Mouse (Mus musculus) kidney, adult 2 months (tissue): ENCODE measurements around the gene Hunk. TPM values are rescaled to one million over a fixed set of nuclear protein-coding genes. Genes with fewer than 3 reads are reported as not detected.

Source experiments
- DNase-seq: peaks from one replicate; pipeline ENCODE4 v3.0.0; 2021
- H3K27ac ChIP-seq: fragments of 200-500 bp; 2 replicates; pipeline ENCODE4 v1.5.1; 2012; ENCODE audit warnings: low read depth, low read length, control low read depth, inconsistent platforms; ENCODE audit not compliant: insufficient read depth
- H3K27me3 ChIP-seq: fragments of 200-500 bp; replicated peaks from 2 replicates; pipeline ENCODE4 v1.6.1; 2012; ENCODE audit warnings: mild to moderate bottlenecking, moderate library complexity, low read length, inconsistent platforms; ENCODE audit not compliant: control insufficient read depth, insufficient read depth
- H3K36me3 ChIP-seq: fragments of 200-500 bp; 2 replicates; pipeline ENCODE4 v1.6.1; 2012; ENCODE audit warnings: mild to moderate bottlenecking, moderate library complexity, low read length, inconsistent platforms; ENCODE audit not compliant: control insufficient read depth, insufficient read depth
- H3K4me1 ChIP-seq: fragments of 200-500 bp; 2 replicates; pipeline ENCODE4 v1.6.1; 2011; ENCODE audit warnings: low read length; ENCODE audit not compliant: control insufficient read depth, insufficient read depth
- H3K4me3 ChIP-seq: fragments of 200-500 bp; 2 replicates; pipeline ENCODE4 v1.5.1; 2011; ENCODE audit warnings: mild to moderate bottlenecking, low read depth, low read length, control low read depth; ENCODE audit not compliant: insufficient read depth
- CTCF ChIP-seq: fragments of 200-500 bp; conservative IDR thresholded peaks from 2 replicates; pipeline ENCODE4 v1.5.1; 2011; ENCODE audit warnings: low read depth, mild to moderate bottlenecking, control low read depth, low read length, moderate library complexity, mixed read lengths; ENCODE audit not compliant: insufficient read depth, insufficient read length
- POLR2A ChIP-seq: fragments of 200-500 bp; IDR thresholded peaks from one replicate; pipeline ENCODE4 v1.6.1; 2011; ENCODE audit warnings: low read depth, low read length, control low read depth
- WGBS: fragments of 180-500 bp; shearing (Covaris S2); methylation state at CpG from one replicate; pipeline ENCODE4 v1.1.7; 2018; 5-methylcytosine and 5-hydroxymethylcytosine counted together
- polyA plus RNA-seq: library from polyadenylated mRNA; depleted of rRNA; stranded (reverse); fragments of >200 nt; gene quantifications from 2 replicates; pipeline ENCODE4 v1.2.3, GENCODE M21; 2012

Gene Hunk
- polyA plus RNA-seq, 1 experiment, result 2.1 TPM

- WGBS, result 74% methylated on average over 11 of the region's 11 CpGs
- Histone ChIP-seq H3K36me3 (no peaks in the 10 kb centered on the region), H3K27me3 (no peaks in the 10 kb centered on the region), H3K4me1 (no peaks in the 10 kb centered on the region), H3K4me3 (no peak overlapping the region), H3K27ac (no peak overlapping the region)
- TF ChIP-seq POLR2A, result no peak
- TF ChIP-seq CTCF, result no peak
- DNase-seq, result no peak
These were observed 75.6 kb downstream of the Hunk start for GRCm38 (mm10) chr16:90461304-90461905.

DNA sequence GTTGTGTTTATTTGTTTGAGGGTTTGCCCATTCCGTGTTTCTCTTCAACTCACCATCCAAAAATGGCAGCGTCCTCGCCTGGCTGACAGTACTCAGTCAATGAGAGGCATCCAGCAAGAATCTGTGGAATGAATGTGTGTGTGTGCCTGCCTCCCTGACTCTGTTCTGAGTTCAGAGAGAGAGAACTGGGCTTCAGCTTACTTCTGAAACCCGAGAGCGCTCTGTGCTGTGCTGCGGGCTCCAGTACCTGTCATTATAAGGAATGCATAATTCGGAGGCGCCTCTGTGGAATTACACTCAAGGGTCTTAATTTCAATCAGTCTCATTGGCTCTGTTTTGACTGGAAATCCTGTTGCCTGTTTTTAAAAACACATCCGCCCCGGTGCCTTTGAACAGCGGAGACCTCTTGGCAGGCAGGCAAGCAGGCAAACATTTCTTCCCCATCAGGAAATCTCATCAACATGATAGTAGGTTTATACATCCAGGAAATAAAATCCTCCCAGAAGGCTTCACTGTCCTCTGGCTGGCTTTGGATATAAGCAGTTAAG is 77.0 kb downstream of the Hunk start:
- 58% methylated on average over 11 of the region's 11 CpGs for WGBS
- Histone ChIP-seq H3K36me3 (no peaks in the 10 kb centered on the region), H3K4me1 (no peaks in the 10 kb centered on the region), H3K27ac (no peak overlapping the region), H3K27me3 (no peaks in the 10 kb centered on the region), H3K4me3 (no peak overlapping the region)
- no peak for DNase-seq
- TF ChIP-seq CTCF (no peak), POLR2A (no peak)

DNA sequence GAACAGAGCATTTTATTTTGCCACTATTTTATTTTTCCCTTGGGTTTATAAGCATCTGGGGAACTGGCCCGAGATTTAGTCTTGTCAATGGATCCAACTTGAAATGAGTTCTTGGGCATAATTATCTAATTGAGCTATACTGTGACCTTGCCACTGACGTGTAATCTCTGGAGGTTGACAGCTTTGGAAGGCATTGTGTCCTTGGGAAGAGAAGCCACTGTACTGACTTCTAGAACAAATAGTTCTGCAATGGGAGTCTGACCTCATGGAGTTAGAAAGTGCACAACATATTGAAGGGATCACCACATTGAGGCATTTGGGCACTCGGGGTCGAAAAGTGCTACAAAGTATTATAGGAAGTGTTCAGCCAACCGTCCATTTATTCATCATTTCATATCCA is 79.3 kb downstream of the Hunk start:
- H3K27me3 ChIP-seq, result no peaks in the 10 kb centered on the region
- DNase-seq, result no peak
- no peak overlapping the region for H3K4me3 ChIP-seq
- no peak for TF ChIP-seq POLR2A
- no peak for TF ChIP-seq CTCF
- no peak overlapping the region for H3K27ac ChIP-seq
- H3K4me1 ChIP-seq, result no peaks in the 10 kb centered on the region
- no peaks in the 10 kb centered on the region for H3K36me3 ChIP-seq
- WGBS, result 93% methylated on average over 5 of the region's 5 CpGs

DNA sequence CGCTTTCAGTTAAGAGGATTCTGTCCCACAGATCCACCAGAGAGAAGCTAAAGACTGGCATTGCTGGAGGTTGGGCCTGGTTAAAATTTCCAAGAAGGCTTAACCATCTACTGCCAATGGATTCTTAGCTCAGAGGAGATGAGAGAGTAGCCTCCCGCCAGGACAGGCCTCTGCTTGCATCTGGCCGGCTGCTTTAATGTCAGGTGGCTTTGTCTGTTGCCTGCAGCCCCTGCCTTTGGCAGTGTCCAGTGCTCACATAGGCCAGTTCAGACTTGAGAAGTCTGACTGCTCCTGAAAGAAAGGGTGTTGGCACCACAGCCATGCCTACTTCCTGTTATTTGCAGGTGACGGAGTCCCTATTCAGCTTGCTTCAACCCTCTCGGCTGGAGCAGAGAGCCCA is 82.5 kb downstream of the Hunk start:
- Histone ChIP-seq H3K27ac (no peak overlapping the region), H3K4me3 (no peak overlapping the region), H3K36me3 (no peaks in the 10 kb centered on the region), H3K27me3 (no peaks in the 10 kb centered on the region), H3K4me1 (no peaks in the 10 kb centered on the region)
- no peak for TF ChIP-seq CTCF
- no peak for TF ChIP-seq POLR2A
- 89% methylated on average over 5 of the region's 5 CpGs for WGBS
- DNase-seq, result no peak

DNA sequence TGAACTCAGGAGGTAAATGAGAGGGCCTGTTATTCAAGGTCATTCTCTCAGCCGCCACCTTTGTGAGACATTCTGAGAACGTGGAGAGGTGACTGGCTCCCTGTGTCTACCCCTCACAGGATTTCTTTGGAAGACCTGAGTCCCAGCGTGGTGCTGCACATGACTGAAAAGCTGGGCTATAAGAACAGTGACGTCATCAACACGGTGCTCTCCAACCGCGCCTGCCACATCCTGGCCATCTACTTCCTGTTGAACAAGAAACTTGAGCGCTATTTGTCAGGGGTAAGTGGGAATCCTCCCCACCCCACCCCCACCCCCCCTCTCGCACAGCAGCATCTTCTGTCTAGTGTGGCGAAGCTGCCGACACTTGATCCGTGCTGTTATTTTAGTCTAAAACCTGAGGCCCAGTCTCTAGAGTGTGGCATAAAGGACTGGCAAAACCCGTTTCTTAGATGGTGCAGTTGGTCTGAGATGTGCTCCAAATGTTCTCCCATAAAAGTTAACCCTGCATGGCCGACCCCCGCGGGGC is 90.0 kb downstream of the Hunk start:
- no peak for DNase-seq
- TF ChIP-seq POLR2A (no peak), CTCF (no peak)
- H3K27ac ChIP-seq, result no peak overlapping the region
- no peaks in the 10 kb centered on the region for H3K4me1 ChIP-seq
- no peak overlapping the region for H3K4me3 ChIP-seq
- no peaks in the 10 kb centered on the region for H3K27me3 ChIP-seq
- 56% methylated on average over 16 of the region's 16 CpGs for WGBS
- H3K36me3 ChIP-seq, result no peaks in the 10 kb centered on the region; the same call in 1 of the 2 replicates

- no peak for TF ChIP-seq POLR2A
- TF ChIP-seq CTCF, result no peak
- no peaks in the 10 kb centered on the region; the same call in 1 of the 2 replicates for H3K36me3 ChIP-seq
- WGBS, result 95% methylated on average over 5 of the region's 5 CpGs
These were observed 95.8 kb downstream of the Hunk start for GRCm38 (mm10) chr16:90481612-90482011.

DNA sequence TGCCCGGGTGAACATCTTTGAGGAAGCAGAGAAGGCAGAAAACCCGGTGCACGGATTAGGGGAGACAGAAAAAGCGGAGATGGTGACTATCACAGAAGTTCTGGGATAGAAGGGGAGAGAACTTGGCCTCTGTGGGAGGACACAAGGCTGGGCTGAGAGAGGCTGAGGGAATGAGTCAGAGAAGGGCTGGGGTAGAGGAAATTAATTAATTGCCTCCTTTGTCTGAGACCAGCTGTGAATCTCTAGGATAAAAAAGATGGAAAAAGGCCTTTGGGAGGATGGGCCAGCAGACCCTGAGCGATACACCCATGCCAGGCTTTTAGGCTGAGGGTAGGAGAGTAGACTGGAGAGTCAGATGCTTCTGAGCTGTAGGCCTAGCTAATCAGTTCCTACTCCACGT is 97.5 kb downstream of the Hunk start:
- no peaks in the 10 kb centered on the region; the same call in 1 of the 2 replicates for H3K36me3 ChIP-seq
- no peaks in the 10 kb centered on the region for H3K27me3 ChIP-seq
- no peak overlapping the region for H3K4me3 ChIP-seq
- 86% methylated on average over 6 of the region's 6 CpGs for WGBS
- no peak overlapping the region for H3K27ac ChIP-seq
- no peak for TF ChIP-seq POLR2A
- no peak for TF ChIP-seq CTCF
- no peak for DNase-seq
- H3K4me1 ChIP-seq, result no peaks in the 10 kb centered on the region

More at GRCm38 (mm10) chr16:90481612-90482011, 95.8 kb downstream of the Hunk start:
- no peak for DNase-seq
- no peaks in the 10 kb centered on the region for H3K27me3 ChIP-seq
- H3K4me1 ChIP-seq, result no peaks in the 10 kb centered on the region
- H3K4me3 ChIP-seq, result no peak overlapping the region
- no peak overlapping the region for H3K27ac ChIP-seq

DNA sequence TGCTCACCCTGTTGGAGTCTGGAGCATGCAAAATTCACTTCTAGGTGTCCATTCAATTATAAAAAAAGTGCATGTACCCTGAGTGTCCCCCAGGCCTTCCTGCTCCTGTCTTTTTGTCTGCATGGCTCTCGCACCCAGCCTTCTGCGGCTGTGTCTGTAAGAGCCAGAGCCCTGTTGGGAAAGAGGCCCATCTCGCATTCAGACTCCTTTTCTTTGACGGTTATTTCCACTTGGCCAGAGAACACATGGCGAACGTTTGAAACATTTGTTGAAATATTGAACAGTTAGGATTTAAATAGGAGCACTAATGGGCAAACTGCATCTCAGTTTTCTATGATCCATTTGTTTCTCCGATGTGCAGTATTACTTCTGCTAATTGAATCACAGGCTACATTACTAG is 99.3 kb downstream of the Hunk start:
- H3K36me3 ChIP-seq, result no peaks in the 10 kb centered on the region; the same call in 1 of the 2 replicates
- WGBS, result 95% methylated on average over 7 of the region's 7 CpGs
- H3K4me1 ChIP-seq, result no peaks in the 10 kb centered on the region
- H3K27ac ChIP-seq, result no peak overlapping the region
- no peak for DNase-seq
- TF ChIP-seq POLR2A (no peak), CTCF (no peak)
- no peaks in the 10 kb centered on the region for H3K27me3 ChIP-seq
- H3K4me3 ChIP-seq, result no peak overlapping the region
